Mouse (Mus musculus): ENCODE results near the gene Psmd7. TPM values are rescaled to one million over a fixed set of nuclear protein-coding genes. Genes with fewer than 3 reads are reported as not detected.

Gene Psmd7
- total and polyA plus RNA-seq, 3 experiments = 186 to 403 (median 205) TPM

DNA sequence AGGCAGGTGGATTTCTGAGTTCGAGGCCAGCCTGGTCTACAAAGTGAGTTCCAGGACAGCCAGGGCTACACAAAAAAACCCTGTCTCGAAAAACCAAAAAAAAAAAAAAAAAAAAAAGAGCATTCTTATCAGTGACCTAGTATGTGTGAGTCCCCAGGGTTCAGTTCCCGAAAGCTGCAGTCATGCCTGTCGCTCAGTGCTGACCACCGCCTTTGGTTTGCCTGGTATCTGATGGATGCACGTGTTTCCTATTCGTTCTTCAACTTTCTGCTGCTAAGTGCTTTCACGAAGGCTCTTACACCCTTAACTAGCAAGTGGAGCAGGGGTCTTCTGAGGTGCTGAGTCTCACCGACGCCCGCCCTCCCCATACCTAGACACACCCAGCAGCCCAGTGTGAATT lies 44.5 kb downstream of the Psmd7 start:
- DNase-seq (ENCODE audit: low read depth, low spot score) = peak; percentile 12
- Histone ChIP-seq H3K9me3 (replicated peaks; ENCODE audit: insufficient read depth, low read length) (no peaks in the 10 kb centered on the region), H3K27ac (ENCODE audit: control insufficient read depth, low read depth, low read length) (no peak overlapping the region), H3K4me1 (ENCODE audit: control insufficient read depth in 1 of 2, insufficient read depth in 2 of 2, low read length in 2 of 2) (no peaks in the 10 kb centered on the region), H3K9ac (ENCODE audit: control insufficient read depth, low read depth, low read length, poor library complexity, severe bottlenecking) (no peak overlapping the region), H3K27me3 (ENCODE audit: control insufficient read depth in 1 of 2, insufficient read depth in 2 of 2, low read length in 2 of 2) (no peaks in the 10 kb centered on the region), H3K4me3 (ENCODE audit: control insufficient read depth in 1 of 2, insufficient read depth in 1 of 2, low read depth in 2 of 2, low read length in 2 of 2) (no peak overlapping the region), H3K36me3 (ENCODE audit: control insufficient read depth in 1 of 2, insufficient read depth in 2 of 2, low read length in 2 of 2) (no peaks in the 10 kb centered on the region; a peak in 2 of 4 replicates), H3K79me2 (ENCODE audit: control insufficient read depth, insufficient read depth, low read length, poor library complexity) (no peaks in the 10 kb centered on the region)
- TF ChIP-seq ZMIZ1 (IDR thresholded peaks at IDR 0.05; ENCODE audit: low read depth, low read length) (no peak), CHD1 (IDR thresholded peaks at IDR 0.05; ENCODE audit: low read depth, low read length) (no peak), MAFK (IDR thresholded peaks at IDR 0.05; ENCODE audit: borderline replicate concordance, low read depth, low read length) (no peak), TAL1 (IDR thresholded peaks at IDR 0.05; ENCODE audit: low read length) (no peak), ZKSCAN1 (IDR thresholded peaks at IDR 0.05; ENCODE audit: low read depth, low read length) (no peak), MAZ (IDR thresholded peaks at IDR 0.05; ENCODE audit: low read depth, low read length) (no peak), CHD2 (IDR thresholded peaks at IDR 0.05; ENCODE audit: low read length) (no peak), SIN3A (IDR thresholded peaks at IDR 0.05; ENCODE audit: low read length) (no peak), ZC3H11A (IDR thresholded peaks at IDR 0.05; ENCODE audit: low read depth, low read length) (no peak), NELFE (IDR thresholded peaks at IDR 0.05; ENCODE audit: low read depth, low read length) (no peak), TCF12 (IDR thresholded peaks at IDR 0.05; ENCODE audit: low read depth, low read length) (no peak), NRF1 (IDR thresholded peaks at IDR 0.05; ENCODE audit: insufficient read depth, low read depth, low read length, poor library complexity, severe bottlenecking) (no peak), MAX (IDR thresholded peaks at IDR 0.05; ENCODE audit: low read length) (no peak), MXI1 (IDR thresholded peaks at IDR 0.05; ENCODE audit: low read depth, low read length) (no peak), USF1 (IDR thresholded peaks at IDR 0.05; ENCODE audit: low read depth, low read length) (no peak), TBP (IDR thresholded peaks at IDR 0.05; ENCODE audit: low read depth, low read length) (no peak), E2F4 (IDR thresholded peaks at IDR 0.05; ENCODE audit: borderline replicate concordance, low read depth, low read length) (no peak), ZNF384 (IDR thresholded peaks at IDR 0.05; ENCODE audit: low read depth, low read length) (no peak)

- no peak overlapping the region for H3K4me3 ChIP-seq (ENCODE audit: control insufficient read depth in 1 of 2, insufficient read depth in 1 of 2, low read depth in 2 of 2, low read length in 2 of 2)
- no peaks in the 10 kb centered on the region for H3K9me3 ChIP-seq (replicated peaks; ENCODE audit: insufficient read depth, low read length)
- H3K4me1 ChIP-seq (ENCODE audit: control insufficient read depth in 1 of 2, insufficient read depth in 2 of 2, low read length in 2 of 2) = no peaks in the 10 kb centered on the region
- no peaks in the 10 kb centered on the region; a peak in 2 of 4 replicates for H3K36me3 ChIP-seq (ENCODE audit: control insufficient read depth in 1 of 2, insufficient read depth in 2 of 2, low read length in 2 of 2)
- no peak overlapping the region for H3K9ac ChIP-seq (ENCODE audit: control insufficient read depth, low read depth, low read length, poor library complexity, severe bottlenecking)
- H3K27ac ChIP-seq (ENCODE audit: control insufficient read depth, low read depth, low read length) = no peak overlapping the region
- H3K27me3 ChIP-seq (ENCODE audit: control insufficient read depth in 1 of 2, insufficient read depth in 2 of 2, low read length in 2 of 2) = no peaks in the 10 kb centered on the region
- TF ChIP-seq MYB (IDR thresholded peaks at IDR 0.05; ENCODE audit: low read depth, low read length) = no peak
- no peak for TF ChIP-seq POLR2A (IDR thresholded peaks at IDR 0.05; ENCODE audit: control insufficient read depth in 1 of 2, insufficient read depth in 1 of 2, low read depth in 1 of 2, low read length in 2 of 2, poor library complexity in 1 of 2)
- no peak for TF ChIP-seq MEF2A (IDR thresholded peaks at IDR 0.05; ENCODE audit: extremely low read depth, insufficient replicate concordance, low read depth, low read length, poor library complexity, severe bottlenecking)
- TF ChIP-seq USF1 (IDR thresholded peaks at IDR 0.05; ENCODE audit: low read depth, low read length) = no peak
- TF ChIP-seq ZNF384 (IDR thresholded peaks at IDR 0.05; ENCODE audit: low read depth, low read length) = no peak
- no peak for TF ChIP-seq RAD21 (IDR thresholded peaks at IDR 0.05; ENCODE audit: low read depth, low read length)
- TF ChIP-seq MAFK (IDR thresholded peaks at IDR 0.05; ENCODE audit: borderline replicate concordance, low read depth, low read length) = no peak
- no peak for TF ChIP-seq RCOR1 (IDR thresholded peaks at IDR 0.05; ENCODE audit: low read depth, low read length)
- TF ChIP-seq ZC3H11A (IDR thresholded peaks at IDR 0.05; ENCODE audit: low read depth, low read length) = no peak
- TF ChIP-seq CTCF (IDR thresholded peaks at IDR 0.05 in 2 of 3, conservative IDR thresholded peaks at IDR 0.05 in 1 of 3; ENCODE audit: control insufficient read depth in 1 of 3, insufficient read depth in 1 of 3, low read depth in 2 of 3, low read length in 3 of 3, poor library complexity in 1 of 3, severe bottlenecking in 1 of 3) = no peak
- no peak for TF ChIP-seq UBTF (IDR thresholded peaks at IDR 0.05; ENCODE audit: borderline replicate concordance, insufficient read depth, low read depth, low read length)
- TF ChIP-seq SIN3A (IDR thresholded peaks at IDR 0.05; ENCODE audit: low read length) = no peak
- TF ChIP-seq EP300 (IDR thresholded peaks at IDR 0.05; ENCODE audit: low read depth in 1 of 2, low read length in 2 of 2) = no peak
- TF ChIP-seq MAX (IDR thresholded peaks at IDR 0.05; ENCODE audit: low read length) = no peak
- no peak for TF ChIP-seq NELFE (IDR thresholded peaks at IDR 0.05; ENCODE audit: low read depth, low read length)
- TF ChIP-seq ZKSCAN1 (IDR thresholded peaks at IDR 0.05; ENCODE audit: low read depth, low read length) = no peak
- no peaks in the 10 kb centered on the region for H3K79me2 ChIP-seq (ENCODE audit: control insufficient read depth, insufficient read depth, low read length, poor library complexity)
- DNase-seq (ENCODE audit: low read depth, low spot score) = no peak
Observed at GRCm38 (mm10) chr8:107542151-107542550, 46.1 kb downstream of the Psmd7 start.
